Mouse (Mus musculus): ENCODE data around the gene Anp32a.

- no peak for TF ChIP-seq CTCF (IDR thresholded peaks at IDR 0.05; ENCODE audit: low read depth, low read length)
- no peak for TF ChIP-seq TAL1 (conservative IDR thresholded peaks at IDR 0.05; ENCODE audit: low read depth, low read length)
Measured at GRCm38 (mm10) chr9:62421911-62422310, 80.8 kb downstream of the Anp32a start.
